Mouse (Mus musculus) kidney, adult 11 months (tissue): Measurements from ENCODE around the gene Olfr743.
"Not testable (repeated sequence)": the region's sequence is repeated elsewhere in the genome, so short reads cannot be mapped to it uniquely, and the experiment has no call there.

Experiments
- DNase-seq: peaks from one replicate; pipeline ENCODE4 v3.0.0; 2022

Olfr743 gene

DNA sequence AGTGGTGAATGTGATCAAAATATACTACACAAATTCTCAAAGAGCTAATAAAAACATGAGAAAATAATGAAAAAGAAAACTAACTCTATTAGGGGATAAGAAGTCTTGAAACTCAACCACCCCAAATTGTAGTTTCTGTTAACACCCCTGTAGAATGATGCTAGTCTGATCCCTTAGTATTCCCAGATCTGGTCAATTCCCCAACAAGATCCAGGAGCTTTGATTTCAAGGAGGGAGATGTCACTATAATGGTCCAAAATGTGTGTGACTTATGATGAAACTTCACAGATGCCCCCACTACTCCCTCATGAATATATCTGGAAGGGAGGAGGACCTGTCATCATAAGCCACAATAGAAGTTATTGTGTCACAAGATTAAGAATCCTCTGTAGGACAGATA lies at the start of gene Olfr743:
Gene Olfr743 (plus strand): TSS at position 301 of the 400 bp plus-strand sequence.
- DNase-seq, result no peak

DNA sequence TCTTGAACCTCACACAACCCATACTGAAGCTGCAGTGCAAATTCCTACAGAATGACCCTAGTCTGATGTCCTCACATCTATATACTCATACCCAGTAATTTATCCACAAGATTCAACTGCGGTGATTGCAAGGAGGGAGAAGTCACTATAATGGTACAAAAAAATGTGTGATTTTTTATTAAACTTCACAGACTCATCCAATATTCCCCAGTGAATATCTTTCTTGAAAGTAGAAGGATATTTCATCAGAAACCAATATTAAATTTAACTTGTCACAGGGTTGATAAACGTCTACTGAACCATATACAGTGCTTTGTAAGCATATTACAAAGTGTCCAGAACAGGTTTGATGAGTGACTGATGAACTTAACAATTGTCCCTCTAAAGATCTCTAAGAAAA lies 49.2 kb upstream of the Olfr743 start, which contains the start of gene Olfr741:
Gene Olfr741 (plus strand): TSS at position 301 of the 400 bp plus-strand sequence.
- DNase-seq, result no peak

DNA sequence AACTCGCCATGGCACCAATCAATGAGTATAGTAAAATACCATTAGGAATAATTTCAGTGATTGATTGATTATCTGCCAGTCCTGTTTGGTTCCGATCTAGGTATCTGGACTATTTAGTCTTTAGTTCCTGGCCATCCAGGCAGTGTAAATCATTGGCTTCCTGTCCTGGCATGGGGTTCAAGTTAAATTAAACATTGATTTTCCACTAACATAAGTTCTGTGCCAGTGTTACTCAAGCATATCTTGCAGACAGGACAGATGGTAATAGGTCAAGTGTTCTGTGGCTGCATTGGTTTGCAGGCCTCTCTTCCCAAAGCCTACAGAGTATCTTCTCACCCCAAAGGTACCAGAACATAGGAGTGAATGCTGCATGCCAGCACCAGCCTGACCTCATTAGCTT lies 43.2 kb upstream of the Olfr743 start:
- DNase-seq, result peak; percentile 6

DNA sequence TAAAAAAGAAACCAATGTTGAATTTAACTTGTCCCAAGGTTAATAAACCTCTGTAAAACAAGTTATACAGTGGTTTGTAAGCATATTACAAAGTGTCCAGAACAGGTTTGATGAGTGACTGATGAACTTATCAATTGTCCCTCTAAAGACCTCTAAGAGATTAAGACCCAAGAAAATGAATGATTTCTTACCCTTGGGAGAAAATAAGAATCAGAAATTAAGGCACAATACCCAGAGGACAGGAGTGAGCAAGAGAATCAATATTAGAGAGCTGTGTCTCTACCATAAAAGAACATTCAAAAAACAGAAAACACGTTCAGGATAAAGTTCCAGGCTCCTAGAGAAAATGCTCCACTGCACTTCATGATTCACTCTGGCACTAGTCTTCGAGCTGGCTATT lies 18.3 kb upstream of the Olfr743 start, which contains the start of gene Olfr742:
Gene Olfr742 (plus strand): TSS at position 301 of the 400 bp plus-strand sequence.
- DNase-seq, result no peak

DNA sequence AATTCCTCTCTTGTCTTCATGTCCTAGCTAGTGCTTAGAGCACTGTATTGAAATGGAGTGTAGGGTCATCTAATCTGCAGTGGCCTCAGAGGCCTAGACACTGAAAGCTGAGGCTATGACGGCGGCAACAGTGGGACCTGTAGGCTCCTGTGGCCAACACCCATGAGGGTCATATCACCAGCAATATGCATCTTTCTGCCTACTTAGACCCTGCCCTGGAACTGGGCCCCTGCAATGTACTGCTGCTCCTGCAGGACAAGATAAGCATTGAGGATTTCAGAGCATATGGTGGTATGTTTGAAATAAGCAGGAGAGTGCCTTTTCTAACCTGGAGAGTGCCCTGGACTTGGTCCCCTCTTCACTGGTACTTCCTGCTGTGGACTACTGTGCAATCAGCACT lies 31.1 kb downstream of the Olfr743 start:
- no peak for DNase-seq

DNA sequence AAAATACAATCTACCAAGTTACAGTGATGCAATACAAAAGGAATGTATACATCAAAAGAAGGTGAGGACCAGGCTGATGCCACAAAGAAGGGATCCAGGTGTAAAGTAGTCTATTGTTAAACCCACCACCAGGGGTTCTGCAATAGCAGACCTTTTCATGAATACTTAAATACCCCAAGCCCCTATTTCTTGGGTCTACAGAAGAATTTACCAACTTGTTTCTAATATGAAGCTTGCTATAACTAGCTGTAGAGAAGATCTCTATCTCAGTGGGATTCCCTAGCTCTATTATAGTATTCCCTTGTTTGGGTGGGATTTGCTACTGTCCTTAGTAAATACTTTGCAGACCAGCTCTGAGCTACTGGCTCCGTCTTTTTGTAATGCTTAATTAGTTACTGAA lies 51.4 kb downstream of the Olfr743 start:
- not testable (repeated sequence) for DNase-seq
